Mouse (Mus musculus) thymus, postnatal 0 days (tissue): Measurements from ENCODE around the gene Pofut2. TPM values are rescaled to one million over a fixed set of nuclear protein-coding genes. Genes with fewer than 3 reads are reported as not detected.

Source experiments
- DNase-seq: peaks from one replicate; pipeline ENCODE4 v3.0.0-alpha.2; 2015; ENCODE audit warnings: low spot score
- polyA plus RNA-seq: library from polyadenylated mRNA; unstranded; fragments of >200 nt; fragmentation: Nextera tagmentation; extraction: Ambion mirVana; gene quantifications from 2 replicates; pipeline ENCODE4 v1.2.1, GENCODE M21; 2015

Pofut2 gene
- polyA plus RNA-seq, 1 experiment from 2014 or later = 34.0 TPM

GRCm38 (mm10) chr10:77229609-77230595, 29.1 kb upstream of the Pofut2 start:
- no peak for DNase-seq

GRCm38 (mm10) chr10:77231861-77232755, 26.9 kb upstream of the Pofut2 start:
- DNase-seq = no peak

- DNase-seq = no peak
These were observed 25.8 kb upstream of the Pofut2 start for GRCm38 (mm10) chr10:77233230-77233629.

GRCm38 (mm10) chr10:77234991-77235616, 23.9 kb upstream of the Pofut2 start:
- DNase-seq = no peak

GRCm38 (mm10) chr10:77237795-77238580, 21.0 kb upstream of the Pofut2 start:
- no peak for DNase-seq

GRCm38 (mm10) chr10:77240764-77241163, 18.3 kb upstream of the Pofut2 start:
- no peak for DNase-seq

GRCm38 (mm10) chr10:77242396-77242795, 16.6 kb upstream of the Pofut2 start:
- no peak for DNase-seq

GRCm38 (mm10) chr10:77242871-77243270, 16.1 kb upstream of the Pofut2 start:
- no peak for DNase-seq

- no peak for DNase-seq
These were observed 15.4 kb upstream of the Pofut2 start for GRCm38 (mm10) chr10:77243572-77244161.

GRCm38 (mm10) chr10:77244777-77245176, 14.2 kb upstream of the Pofut2 start:
- DNase-seq = no peak

- DNase-seq = no peak
These were observed 12.0 kb upstream of the Pofut2 start for GRCm38 (mm10) chr10:77247048-77247447.

- no peak for DNase-seq
These were observed 11.3 kb upstream of the Pofut2 start for GRCm38 (mm10) chr10:77247707-77248106.

GRCm38 (mm10) chr10:77251223-77251783, 7.7 kb upstream of the Pofut2 start:
- DNase-seq = no peak

- DNase-seq = no peak
These were observed 7.1 kb upstream of the Pofut2 start for GRCm38 (mm10) chr10:77251784-77252539.

- DNase-seq = peak; percentile 66
These were observed 6.2 kb upstream of the Pofut2 start for GRCm38 (mm10) chr10:77252790-77253189.

- no peak for DNase-seq
These were observed 3.8 kb upstream of the Pofut2 start for GRCm38 (mm10) chr10:77255231-77255630.

GRCm38 (mm10) chr10:77255676-77256075, 3.3 kb upstream of the Pofut2 start:
- no peak for DNase-seq

GRCm38 (mm10) chr10:77258041-77258590, 902 bp upstream of the Pofut2 start:
- no peak for DNase-seq
